Mouse (Mus musculus): ENCODE data around the gene Klf2. TPM values are rescaled to one million over a fixed set of nuclear protein-coding genes. Genes with fewer than 3 reads are reported as not detected.

Klf2 gene
- polyA plus RNA-seq, 1 experiment = 9.8 TPM

DNA sequence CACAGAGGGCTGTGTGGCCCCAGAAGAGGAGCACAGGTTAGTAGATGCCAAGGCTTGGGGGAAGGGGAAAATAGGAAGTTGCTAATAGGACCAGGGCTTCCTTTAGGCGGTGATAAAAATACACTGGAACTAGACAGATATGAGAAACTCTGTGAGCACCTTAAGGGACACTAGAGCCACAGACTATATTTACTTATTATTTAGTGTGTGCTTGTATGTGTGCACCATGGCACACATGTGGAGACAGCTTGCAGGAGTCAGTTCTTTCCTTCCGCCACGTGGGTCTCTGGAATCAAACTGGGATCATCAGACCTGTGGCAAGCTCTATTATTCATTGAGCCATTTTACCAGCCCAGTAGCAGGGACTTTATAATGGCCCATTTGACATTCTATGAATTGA, 23.7 kb upstream of the Klf2 start:
- peak overlapping the region; percentile 48 for H3K4me2 ChIP-seq (ENCODE audit: low read depth)
- H3K36me3 ChIP-seq (ENCODE audit: control insufficient read depth, insufficient read depth) = no peaks in the 10 kb centered on the region
- H3ac ChIP-seq (ENCODE audit: control insufficient read depth, insufficient read length) = no peak overlapping the region
- no peaks in the 10 kb centered on the region for H3K27me3 ChIP-seq (ENCODE audit: control insufficient read depth, insufficient read depth, insufficient read length)
- TF ChIP-seq POLR2AphosphoS2 (IDR thresholded peaks at IDR 0.05; ENCODE audit: insufficient read length, low read depth) (no peak), REST (IDR thresholded peaks at IDR 0.05; ENCODE audit: insufficient read depth, insufficient read length) (no peak), TCF12 (IDR thresholded peaks at IDR 0.05; ENCODE audit: insufficient read depth, poor library complexity, severe bottlenecking) (no peak), SRF (IDR thresholded peaks at IDR 0.05; ENCODE audit: control insufficient read depth, insufficient read length, low read depth) (no peak)
- no peak overlapping the region for H3K4me3 ChIP-seq
- H3K79me2 ChIP-seq (ENCODE audit: control insufficient read depth, insufficient read depth) = no peaks in the 10 kb centered on the region

DNA sequence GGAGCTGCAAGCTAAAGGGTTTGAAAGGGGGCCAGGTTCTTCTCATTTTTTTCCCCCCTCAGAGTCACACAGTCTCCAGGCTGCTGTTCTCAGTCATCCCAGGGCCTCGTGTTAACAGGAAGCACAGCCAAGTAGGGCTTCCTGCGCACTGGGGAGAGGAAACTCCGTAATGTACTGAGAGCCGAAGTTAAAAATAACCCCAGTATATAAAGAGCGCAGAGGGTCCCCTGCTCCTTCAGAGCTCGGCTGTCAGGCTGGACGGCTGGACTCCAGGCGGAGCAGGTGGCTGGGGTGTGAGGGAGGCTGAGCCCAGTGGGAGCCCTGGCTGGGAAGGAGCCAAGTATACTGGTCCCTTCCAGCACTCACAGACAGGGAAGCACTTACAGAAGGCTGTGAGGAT, 23.2 kb upstream of the Klf2 start:
- no peak overlapping the region for H3ac ChIP-seq (ENCODE audit: control insufficient read depth, insufficient read length)
- H3K79me2 ChIP-seq (ENCODE audit: control insufficient read depth, insufficient read depth) = no peaks in the 10 kb centered on the region
- no peaks in the 10 kb centered on the region for H3K27me3 ChIP-seq (ENCODE audit: control insufficient read depth, insufficient read depth, insufficient read length)
- no peaks in the 10 kb centered on the region for H3K36me3 ChIP-seq (ENCODE audit: control insufficient read depth, insufficient read depth)
- H3K4me2 ChIP-seq (ENCODE audit: low read depth) = peak overlapping the region; percentile 48
- H3K4me3 ChIP-seq = no peak overlapping the region
- TF ChIP-seq SRF (IDR thresholded peaks at IDR 0.05; ENCODE audit: control insufficient read depth, insufficient read length, low read depth) (no peak), E2F4 (IDR thresholded peaks at IDR 0.05; ENCODE audit: insufficient read depth) (no peak), MYOD1 (IDR thresholded peaks at IDR 0.05; ENCODE audit: control insufficient read depth in 1 of 3, insufficient read length in 2 of 3, low read depth in 2 of 3) (peak in 2 of 3 experiments; percentile 68 to 84), MYOG (IDR thresholded peaks at IDR 0.05; ENCODE audit: control insufficient read depth in 1 of 3, insufficient read depth in 1 of 3, insufficient read length in 2 of 3, low read depth in 2 of 3) (peak in 2 of 3 experiments; percentile 50 to 71)

DNA sequence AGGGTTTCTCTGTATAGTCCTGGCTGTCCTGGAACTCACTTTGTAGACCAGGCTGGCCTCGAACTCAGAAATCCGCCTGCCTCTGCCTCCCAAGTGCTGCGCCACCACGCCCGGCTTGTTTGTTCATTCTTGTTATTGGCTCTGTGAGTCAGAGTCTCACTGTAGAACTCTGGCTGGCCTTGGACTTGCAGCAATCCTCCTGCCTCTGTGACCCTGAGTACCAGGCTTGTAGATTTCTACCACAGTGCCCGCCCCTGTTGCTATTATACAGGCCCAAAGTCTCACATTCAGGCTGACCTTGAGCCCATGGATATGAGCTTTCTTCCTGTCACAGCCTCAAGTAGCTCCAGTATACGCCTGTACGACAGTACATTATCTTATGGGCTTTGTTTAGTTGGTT, 22.3 kb upstream of the Klf2 start:
- Histone ChIP-seq H3ac (ENCODE audit: control insufficient read depth, insufficient read length) (no peak overlapping the region), H3K4me3 (no peak overlapping the region), H3K27me3 (ENCODE audit: control insufficient read depth, insufficient read depth, insufficient read length) (no peaks in the 10 kb centered on the region), H3K79me2 (ENCODE audit: control insufficient read depth, insufficient read depth) (no peaks in the 10 kb centered on the region), H3K36me3 (ENCODE audit: control insufficient read depth, insufficient read depth) (no peaks in the 10 kb centered on the region), H3K4me2 (ENCODE audit: low read depth) (no peak overlapping the region)
- TF ChIP-seq SRF (IDR thresholded peaks at IDR 0.05; ENCODE audit: control insufficient read depth, insufficient read length, low read depth) = no peak
- no peak for TF ChIP-seq REST (IDR thresholded peaks at IDR 0.05; ENCODE audit: insufficient read depth, insufficient read length)
- TF ChIP-seq POLR2AphosphoS2 (IDR thresholded peaks at IDR 0.05; ENCODE audit: insufficient read length, low read depth) = no peak
- TF ChIP-seq MYOD1 (IDR thresholded peaks at IDR 0.05; ENCODE audit: control insufficient read depth in 1 of 3, insufficient read length in 2 of 3, low read depth in 2 of 3) = no peak
- TF ChIP-seq USF1 (IDR thresholded peaks at IDR 0.05; ENCODE audit: low read depth) = no peak
- no peak for TF ChIP-seq E2F4 (IDR thresholded peaks at IDR 0.05; ENCODE audit: insufficient read depth)
- TF ChIP-seq POLR2A (IDR thresholded peaks at IDR 0.05; ENCODE audit: insufficient read length, low read depth) = no peak
- TF ChIP-seq TCF12 (IDR thresholded peaks at IDR 0.05; ENCODE audit: insufficient read depth, poor library complexity, severe bottlenecking) = no peak
- TF ChIP-seq MAX (IDR thresholded peaks at IDR 0.05; ENCODE audit: low read depth) = no peak
- no peak for TF ChIP-seq MYOG (IDR thresholded peaks at IDR 0.05; ENCODE audit: control insufficient read depth in 1 of 3, insufficient read depth in 1 of 3, insufficient read length in 2 of 3, low read depth in 2 of 3)
- no peak for TF ChIP-seq CEBPB (IDR thresholded peaks at IDR 0.05; ENCODE audit: insufficient read depth, poor library complexity, severe bottlenecking)
- TF ChIP-seq TCF3 (IDR thresholded peaks at IDR 0.05; ENCODE audit: insufficient read length, low read depth) = no peak

DNA sequence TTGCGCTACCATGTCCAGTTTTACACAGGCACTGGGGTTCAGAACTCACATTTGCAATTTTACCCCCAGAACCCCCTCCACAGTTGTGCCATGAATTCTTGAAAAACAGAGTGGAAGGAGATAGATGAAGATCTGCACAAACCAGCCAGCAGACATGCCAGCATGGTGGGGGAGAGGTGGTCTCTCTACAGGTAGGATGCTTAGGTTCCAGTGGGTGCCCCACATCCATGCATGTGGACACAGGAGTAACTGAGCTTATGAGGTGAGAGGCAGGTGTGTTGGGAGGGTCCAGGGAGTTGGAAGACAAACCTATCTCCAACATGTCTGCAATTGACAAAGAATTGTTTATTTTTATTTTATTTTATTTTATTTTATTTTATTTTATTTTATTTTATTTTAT, 19.9 kb upstream of the Klf2 start:
- H3K27me3 ChIP-seq (ENCODE audit: control insufficient read depth, insufficient read depth, insufficient read length) = no peaks in the 10 kb centered on the region
- no peak overlapping the region for H3K4me2 ChIP-seq (ENCODE audit: low read depth)
- TF ChIP-seq POLR2A (IDR thresholded peaks at IDR 0.05; ENCODE audit: insufficient read length, low read depth) (no peak), SRF (IDR thresholded peaks at IDR 0.05; ENCODE audit: control insufficient read depth, insufficient read length, low read depth) (no peak)
- H3K79me2 ChIP-seq (ENCODE audit: control insufficient read depth, insufficient read depth) = no peaks in the 10 kb centered on the region
- H3K4me3 ChIP-seq = no peak overlapping the region
- H3ac ChIP-seq (ENCODE audit: control insufficient read depth, insufficient read length) = no peak overlapping the region
- no peaks in the 10 kb centered on the region for H3K36me3 ChIP-seq (ENCODE audit: control insufficient read depth, insufficient read depth)

DNA sequence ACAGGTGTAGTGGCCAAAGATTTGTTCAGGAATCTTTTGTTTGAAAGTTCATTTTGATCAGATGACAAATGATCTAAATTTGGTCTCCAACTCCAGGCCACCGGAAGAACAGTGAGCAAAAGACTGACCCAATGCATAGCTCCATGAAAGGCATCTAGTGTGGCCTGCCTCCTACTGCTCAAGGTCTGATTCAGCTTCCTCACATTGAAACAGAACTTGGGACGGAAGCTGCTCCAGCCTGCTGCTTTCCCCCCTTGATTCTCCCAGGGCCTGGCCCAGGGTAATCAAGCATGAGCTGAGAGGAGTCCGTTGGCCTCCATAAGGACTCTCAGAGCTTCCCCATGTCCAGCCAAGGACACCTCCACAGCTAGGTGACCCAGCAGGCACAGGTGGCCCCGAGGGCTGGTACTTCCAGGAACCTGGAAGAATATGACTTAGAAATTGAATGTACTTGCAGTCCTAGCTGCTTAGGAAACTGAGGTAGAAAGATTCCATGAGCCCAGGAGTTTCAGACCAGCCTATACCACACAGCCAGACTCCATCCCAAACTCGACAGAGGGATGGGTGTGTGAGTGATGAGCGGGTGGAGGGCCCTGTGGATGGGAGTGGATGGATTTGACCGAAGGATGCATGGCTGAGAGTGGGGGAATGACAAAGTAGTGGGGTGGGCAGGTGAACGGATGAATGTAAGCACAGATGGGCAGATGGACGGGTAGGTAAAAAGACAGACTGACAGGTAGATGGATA, 18.0 kb upstream of the Klf2 start:
- Histone ChIP-seq H3K4me2 (ENCODE audit: low read depth) (no peak overlapping the region), H3K4me3 (no peak overlapping the region), H3K79me2 (ENCODE audit: control insufficient read depth, insufficient read depth) (no peaks in the 10 kb centered on the region), H3K27me3 (ENCODE audit: control insufficient read depth, insufficient read depth, insufficient read length) (no peaks in the 10 kb centered on the region), H3K36me3 (ENCODE audit: control insufficient read depth, insufficient read depth) (no peaks in the 10 kb centered on the region), H3ac (ENCODE audit: control insufficient read depth, insufficient read length) (no peak overlapping the region)
- TF ChIP-seq MAX (IDR thresholded peaks at IDR 0.05; ENCODE audit: low read depth) = no peak
- no peak for TF ChIP-seq POLR2A (IDR thresholded peaks at IDR 0.05; ENCODE audit: insufficient read length, low read depth)
- TF ChIP-seq TCF3 (IDR thresholded peaks at IDR 0.05; ENCODE audit: insufficient read length, low read depth) = no peak
- TF ChIP-seq REST (IDR thresholded peaks at IDR 0.05; ENCODE audit: insufficient read depth, insufficient read length) = no peak
- TF ChIP-seq USF1 (IDR thresholded peaks at IDR 0.05; ENCODE audit: low read depth) = no peak
- no peak for TF ChIP-seq CEBPB (IDR thresholded peaks at IDR 0.05; ENCODE audit: insufficient read depth, poor library complexity, severe bottlenecking)
- no peak for TF ChIP-seq TCF12 (IDR thresholded peaks at IDR 0.05; ENCODE audit: insufficient read depth, poor library complexity, severe bottlenecking)
- no peak for TF ChIP-seq SRF (IDR thresholded peaks at IDR 0.05; ENCODE audit: control insufficient read depth, insufficient read length, low read depth)
- TF ChIP-seq POLR2AphosphoS2 (IDR thresholded peaks at IDR 0.05; ENCODE audit: insufficient read length, low read depth) = no peak

Data from myocyte (in vitro differentiated cells).